Mouse (Mus musculus) forebrain, embryonic 14.5 days (tissue): ENCODE results near the gene Fam20b. TPM values are rescaled to one million over a fixed set of nuclear protein-coding genes. Genes with fewer than 3 reads are reported as not detected.
A peak's percentile ranks its signal among the peaks of the same experiment; 100 is the strongest.

ENCODE experiments used
- ATAC-seq: fragments of 200-750 bp; cut with Nextera tagmentation; 2 replicates; pipeline ENCODE4 v1.8.0; 2017; ENCODE audit warnings: mild to moderate bottlenecking, moderate library complexity
- DNase-seq: peaks from one replicate; pipeline ENCODE4 v3.0.0-alpha.2; 2015; ENCODE audit warnings: low spot score
- H3K27ac ChIP-seq: fragments of 300-500 bp; sonication (generic); 2 replicates; pipeline ENCODE4 v1.5.1; 2014; ENCODE audit warnings: low read depth, mild to moderate bottlenecking, control low read depth, low read length, moderate library complexity
- H3K27me3 ChIP-seq: fragments of 300-500 bp; sonication (generic); replicated peaks from 2 replicates; pipeline ENCODE4 v1.6.1; 2014; ENCODE audit warnings: low read length, control low read depth, mixed read lengths; ENCODE audit not compliant: control insufficient read depth, insufficient read depth
- H3K36me3 ChIP-seq: fragments of 300-500 bp; sonication (generic); 2 replicates; pipeline ENCODE4 v1.6.1; 2014; ENCODE audit warnings: low read length, control low read depth; ENCODE audit not compliant: control insufficient read depth, insufficient read depth
- H3K4me1 ChIP-seq: fragments of 300-500 bp; sonication (generic); 2 replicates; pipeline ENCODE4 v1.6.1; 2014; ENCODE audit warnings: antibody characterized with exemption, low read length, control low read depth; ENCODE audit not compliant: control insufficient read depth, insufficient read depth
- H3K4me2 ChIP-seq: fragments of 300-500 bp; sonication (generic); 2 replicates; pipeline ENCODE4 v1.6.1; 2014; ENCODE audit warnings: mild to moderate bottlenecking, control low read depth, low read length
- H3K4me3 ChIP-seq: fragments of 300-500 bp; sonication (generic); 2 replicates; pipeline ENCODE4 v1.5.1; 2014; ENCODE audit warnings: low read depth, low read length, control low read depth
- H3K9ac ChIP-seq: fragments of 300-500 bp; sonication (generic); 2 replicates; pipeline ENCODE4 v1.6.1; 2014; ENCODE audit warnings: mild to moderate bottlenecking, low read length, control low read depth, moderate library complexity
- H3K9me3 ChIP-seq: fragments of 300-500 bp; sonication (generic); replicated peaks from 2 replicates; pipeline ENCODE4 v1.6.1; 2016; ENCODE audit warnings: low read length, control low read depth, mixed read lengths; ENCODE audit not compliant: control insufficient read depth
- WGBS: fragments of 180-500 bp; shearing (Covaris S2); extraction: QIAGEN DNeasy Blood & Tissue Kit; methylation state at CpG from one replicate; pipeline ENCODE4 v1.1.7; 2014; 5-methylcytosine and 5-hydroxymethylcytosine counted together
- polyA plus RNA-seq: library from polyadenylated mRNA; unstranded; fragments of >200 nt; fragmentation: Nextera tagmentation; extraction: Ambion mirVana; gene quantifications from 2 replicates; pipeline ENCODE4 v1.2.1, GENCODE M21; 2014

The Fam20b gene
- polyA plus RNA-seq, 1 experiment from 2014 or later = 19.9 TPM

DNA sequence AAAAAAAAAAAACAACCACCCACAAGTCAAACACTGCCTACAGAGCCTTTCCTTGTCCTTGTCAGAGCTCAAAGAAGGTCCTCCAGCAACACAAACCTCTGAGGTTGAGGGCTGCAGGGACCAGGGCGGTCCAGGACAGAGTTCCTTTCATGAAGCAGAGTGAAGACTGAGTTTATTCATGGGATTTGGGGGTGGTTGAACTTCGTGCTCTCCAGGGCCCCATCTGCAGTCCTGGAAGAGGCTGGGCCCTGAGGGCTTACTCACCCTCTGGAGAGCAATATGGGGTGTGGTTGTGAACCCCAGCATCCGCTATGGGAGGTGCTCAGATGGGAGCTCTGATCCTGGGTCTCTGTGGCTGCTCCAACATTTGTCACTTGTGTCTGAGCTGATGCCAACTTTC, 15.1 kb upstream of the Fam20b start:
- no peak overlapping the region for H3K4me3 ChIP-seq
- no peak overlapping the region for H3K9ac ChIP-seq
- no peaks in the 10 kb centered on the region for H3K9me3 ChIP-seq
- no peak overlapping the region for H3K27ac ChIP-seq
- H3K27me3 ChIP-seq = no peaks in the 10 kb centered on the region
- 77% methylated on average over 3 of the region's 3 CpGs for WGBS
- H3K4me2 ChIP-seq = no peak overlapping the region
- DNase-seq (no peak), ATAC-seq (no peak)
- no peaks in the 10 kb centered on the region for H3K36me3 ChIP-seq
- no peaks in the 10 kb centered on the region for H3K4me1 ChIP-seq

DNA sequence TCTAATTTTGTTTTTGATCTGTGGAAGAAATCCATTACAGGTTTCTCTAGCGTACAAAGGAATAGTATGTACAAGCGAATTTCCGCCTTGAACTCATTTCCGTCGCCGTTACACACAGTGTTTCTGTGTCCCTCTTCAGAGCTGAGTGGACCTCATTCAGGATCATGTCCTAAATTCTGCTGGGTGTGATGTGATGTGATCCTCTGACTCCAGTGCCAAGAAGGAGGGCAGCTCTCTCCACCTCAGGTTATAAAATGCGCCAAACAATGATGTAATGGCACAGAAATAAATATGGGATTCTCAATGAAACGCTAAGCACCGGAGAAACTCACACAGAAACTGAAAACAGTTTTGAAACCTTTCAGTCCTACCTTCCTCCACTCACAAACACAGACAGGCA, 14.7 kb upstream of the Fam20b start:
- no peaks in the 10 kb centered on the region for H3K36me3 ChIP-seq
- H3K9me3 ChIP-seq = no peaks in the 10 kb centered on the region
- no peaks in the 10 kb centered on the region for H3K27me3 ChIP-seq
- no peak overlapping the region for H3K27ac ChIP-seq
- ATAC-seq (no peak), DNase-seq (no peak)
- no peak overlapping the region for H3K4me3 ChIP-seq
- 91% methylated on average over 9 of the region's 9 CpGs for WGBS
- no peak overlapping the region for H3K4me2 ChIP-seq
- H3K9ac ChIP-seq = no peak overlapping the region
- H3K4me1 ChIP-seq = no peaks in the 10 kb centered on the region

DNA sequence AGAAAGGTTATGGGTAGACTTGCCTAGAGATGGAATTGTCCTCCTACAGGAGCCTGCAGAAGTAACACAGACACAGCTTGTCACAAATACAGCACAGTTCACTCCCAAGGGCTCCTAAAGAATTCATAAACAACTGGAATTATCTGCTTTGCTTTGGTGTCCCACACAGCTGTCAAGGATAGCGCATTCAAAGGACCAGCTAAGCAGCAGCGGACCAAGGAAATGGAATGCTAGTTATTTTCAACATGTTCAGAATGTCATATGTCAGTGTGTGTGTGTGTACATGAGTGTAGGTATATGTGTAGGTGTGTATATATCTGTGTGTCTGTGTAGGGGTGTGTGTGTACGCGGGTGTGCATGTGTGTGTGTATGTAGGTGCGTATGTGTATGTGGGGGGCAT, 14.1 kb upstream of the Fam20b start:
- no peak for ATAC-seq

DNA sequence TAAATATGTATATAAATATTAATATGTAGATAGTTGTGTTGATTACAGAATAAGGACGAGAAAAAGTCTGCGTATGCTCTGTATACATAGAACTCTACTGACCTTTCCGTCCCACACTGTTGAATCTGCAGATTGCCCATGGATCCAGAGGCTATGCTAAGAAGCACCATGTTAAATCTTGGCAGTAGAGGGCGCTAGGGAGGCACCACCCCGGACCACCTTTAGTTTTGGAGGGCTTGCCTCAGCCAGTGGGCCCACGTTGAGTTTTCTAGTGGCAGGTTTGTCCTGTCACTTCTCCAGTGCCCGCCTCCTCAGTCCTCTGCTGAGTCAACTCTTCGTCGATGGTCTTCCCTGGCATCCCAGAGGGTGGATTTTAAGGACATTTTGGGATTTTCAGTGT, 11.9 kb upstream of the Fam20b start:
- no peaks in the 10 kb centered on the region for H3K27me3 ChIP-seq
- H3K4me2 ChIP-seq = no peak overlapping the region
- DNase-seq (no peak), ATAC-seq (no peak)
- no peaks in the 10 kb centered on the region for H3K36me3 ChIP-seq
- no peaks in the 10 kb centered on the region for H3K9me3 ChIP-seq
- H3K9ac ChIP-seq = no peak overlapping the region
- H3K27ac ChIP-seq = no peak overlapping the region
- H3K4me1 ChIP-seq = no peaks in the 10 kb centered on the region
- 67% methylated on average over 9 of the region's 9 CpGs for WGBS
- H3K4me3 ChIP-seq = no peak overlapping the region

More for the DNA sequence above, 14.1 kb upstream of the Fam20b start:
- WGBS = 98% methylated on average over 5 of the region's 5 CpGs
- Histone ChIP-seq H3K4me3 (no peak overlapping the region), H3K4me2 (no peak overlapping the region), H3K27ac (no peak overlapping the region), H3K9me3 (no peaks in the 10 kb centered on the region), H3K4me1 (no peaks in the 10 kb centered on the region), H3K9ac (no peak overlapping the region), H3K36me3 (no peaks in the 10 kb centered on the region), H3K27me3 (no peaks in the 10 kb centered on the region)
- DNase-seq = no peak

DNA sequence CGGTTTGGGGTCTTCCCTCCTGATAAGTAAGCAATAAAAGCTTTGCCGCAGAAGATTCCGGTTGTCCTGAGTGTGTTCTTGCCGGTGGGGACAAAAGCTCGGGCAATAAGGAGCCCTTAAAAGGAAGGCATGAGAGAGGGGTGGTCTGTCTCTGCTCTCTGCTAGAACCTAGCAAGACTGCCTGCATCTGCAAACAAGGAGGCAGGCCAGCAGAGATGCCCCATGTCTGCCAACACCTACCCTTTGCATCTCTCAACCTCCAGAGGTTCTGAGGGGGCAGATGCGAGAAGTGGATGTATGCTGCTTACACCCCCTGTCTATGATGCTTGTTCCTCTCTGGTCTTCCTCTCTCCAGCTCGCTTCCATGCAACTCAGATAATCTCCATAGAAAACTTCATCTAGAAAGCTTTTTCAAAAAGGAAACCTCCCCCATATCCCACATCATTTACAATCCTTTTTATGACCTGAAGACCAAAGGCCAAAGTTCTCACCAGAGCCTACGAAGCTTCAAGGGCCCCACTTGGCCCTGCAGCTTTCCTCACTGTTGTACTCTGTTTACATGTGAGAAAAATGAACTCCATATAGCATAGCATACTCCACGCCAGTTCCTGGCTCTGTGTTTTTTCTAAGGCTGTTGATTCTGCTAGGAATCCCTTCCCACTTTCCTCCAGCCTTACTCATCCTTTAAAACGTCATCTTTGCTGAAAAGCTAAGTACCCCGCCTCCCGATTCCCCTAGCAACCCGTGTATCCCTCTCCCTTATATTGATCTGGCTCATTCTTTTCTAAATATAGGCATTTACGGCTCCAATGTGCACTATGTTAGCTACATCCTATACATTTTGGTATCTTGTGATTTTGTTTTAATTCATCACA, 8.6 kb upstream of the Fam20b start:
- Histone ChIP-seq H3K4me1 (no peaks in the 10 kb centered on the region), H3K27me3 (no peaks in the 10 kb centered on the region), H3K4me2 (no peak overlapping the region), H3K9me3 (no peaks in the 10 kb centered on the region), H3K36me3 (no peaks in the 10 kb centered on the region), H3K27ac (no peak overlapping the region), H3K9ac (no peak overlapping the region), H3K4me3 (no peak overlapping the region)
- ATAC-seq (no peak), DNase-seq (no peak)
- 83% methylated on average over 13 of the region's 14 CpGs for WGBS

DNA sequence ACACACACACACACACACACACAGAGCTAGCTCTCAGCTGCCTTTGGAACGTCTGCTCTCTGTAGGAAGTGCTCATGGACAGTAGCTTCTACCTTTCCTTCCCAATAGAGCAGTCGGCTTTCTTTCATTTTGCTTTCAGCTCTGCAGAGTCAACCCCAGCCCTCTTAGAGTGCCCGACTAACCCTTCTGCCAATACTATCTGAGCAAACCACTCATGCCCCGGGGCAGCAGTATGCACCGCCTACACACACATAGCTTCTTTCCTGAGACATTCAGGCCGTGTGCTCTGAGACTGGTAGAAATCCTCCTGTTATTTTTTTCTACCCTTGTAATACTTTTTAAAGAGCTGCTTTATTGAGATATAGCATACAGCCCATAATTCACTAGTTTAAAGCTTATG, 3.2 kb upstream of the Fam20b start:
- ATAC-seq (no peak), DNase-seq (no peak)
- H3K4me1 ChIP-seq = 0 out of 2 replicates have a peak, but pooled peaks cover 2% of the 10 kb centered on the region
- H3K27ac ChIP-seq = no peak overlapping the region
- no peak overlapping the region for H3K9ac ChIP-seq
- H3K4me2 ChIP-seq = no peak overlapping the region
- H3K36me3 ChIP-seq = no peaks in the 10 kb centered on the region
- WGBS = 66% methylated on average over 6 of the region's 6 CpGs
- H3K4me3 ChIP-seq = no peak overlapping the region
- no peaks in the 10 kb centered on the region for H3K27me3 ChIP-seq
- H3K9me3 ChIP-seq = no peaks in the 10 kb centered on the region

DNA sequence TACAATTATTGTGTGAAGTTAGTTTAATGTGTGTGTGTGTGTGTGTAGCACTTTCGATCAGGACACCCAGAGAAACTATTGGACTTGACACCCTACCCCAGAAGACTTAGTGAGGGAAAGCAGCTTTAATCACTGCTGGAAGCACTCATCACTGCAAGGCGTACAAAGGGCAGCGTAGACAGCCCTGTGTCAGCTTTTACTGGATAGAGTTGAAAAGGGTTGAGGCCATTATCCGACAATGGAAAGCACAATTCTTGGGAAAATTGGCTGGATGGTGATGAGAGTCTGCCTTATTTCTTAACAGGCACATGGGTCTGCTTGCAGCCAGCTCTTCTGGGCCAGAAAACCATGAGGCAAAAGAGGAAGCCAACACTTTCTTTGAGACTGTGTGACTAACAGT, 1.2 kb upstream of the Fam20b start:
- 0 out of 2 replicates have a peak, but pooled peaks cover 2% of the 10 kb centered on the region for H3K4me1 ChIP-seq
- H3K4me2 ChIP-seq = no peak overlapping the region
- no peak for ATAC-seq
- H3K4me3 ChIP-seq = no peak overlapping the region
- no peak overlapping the region for H3K9ac ChIP-seq
- peaks cover 5% of the 10 kb centered on the region; the same call in 1 of the 2 replicates for H3K36me3 ChIP-seq
- no peak overlapping the region for H3K27ac ChIP-seq
- 51% methylated on average over 4 of the region's 4 CpGs for WGBS
- no peaks in the 10 kb centered on the region for H3K27me3 ChIP-seq
- no peaks in the 10 kb centered on the region for H3K9me3 ChIP-seq
- DNase-seq = no peak

DNA sequence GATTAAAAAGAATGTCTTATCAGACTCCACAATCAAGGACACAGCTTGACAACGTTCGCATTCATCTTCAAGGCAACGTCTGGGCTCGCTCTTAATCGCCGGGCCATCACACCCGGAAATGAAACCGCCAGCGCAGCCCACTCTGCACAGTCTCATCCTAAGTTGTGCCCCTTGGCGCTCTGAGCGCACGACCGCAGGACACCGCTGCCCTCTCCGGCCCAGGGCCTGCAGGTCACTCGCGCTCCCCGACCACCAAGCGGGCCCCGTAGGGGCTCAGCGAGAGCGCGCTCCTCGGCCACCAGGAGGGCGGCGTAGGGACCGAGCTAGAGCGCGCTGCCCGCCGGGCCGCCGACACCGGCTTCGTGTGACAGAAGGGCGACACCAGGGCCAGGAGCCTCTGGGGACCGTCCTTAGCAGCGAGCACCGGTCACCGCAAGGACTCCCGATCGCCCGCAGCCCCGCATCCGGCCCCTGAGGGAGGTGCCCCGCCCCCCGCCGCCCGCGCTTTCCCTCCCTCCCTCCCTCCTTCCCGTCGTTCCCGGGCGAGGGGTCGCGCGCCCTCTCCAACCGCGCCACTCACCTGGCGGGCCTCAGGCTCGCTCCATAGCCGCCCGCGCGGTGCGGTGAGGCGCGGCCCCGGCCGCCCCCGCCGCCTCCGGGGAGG, 468 bp downstream of the Fam20b start:
- no peak for DNase-seq
- H3K4me2 ChIP-seq = peak overlapping the region; percentile 66
- peak; percentile 87 for ATAC-seq

More for the DNA sequence above, 468 bp downstream of the Fam20b start:
- H3K4me1 ChIP-seq = 0 out of 2 replicates have a peak, but pooled peaks cover 2% of the 10 kb centered on the region
- H3K9ac ChIP-seq = peak overlapping the region; percentile 91
- H3K36me3 ChIP-seq = peaks cover 5% of the 10 kb centered on the region; the same call in 1 of the 2 replicates
- H3K27me3 ChIP-seq = no peaks in the 10 kb centered on the region
- WGBS = under 1% methylated on average over 67 of the region's 73 CpGs
- H3K4me3 ChIP-seq = peak overlapping the region; percentile 93
- peak overlapping the region; percentile 82 for H3K27ac ChIP-seq
- no peaks in the 10 kb centered on the region for H3K9me3 ChIP-seq
